Mouse (Mus musculus) cerebellum, adult 2 months (tissue): ENCODE data around the gene Mapk10.

Experiments used
- CTCF ChIP-seq: fragments of 200-500 bp; IDR thresholded peaks from 2 replicates; pipeline ENCODE4 v1.5.1; 2011; ENCODE audit warnings: low read depth, mild to moderate bottlenecking, control low read depth, low read length, moderate library complexity, borderline replicate concordance; ENCODE audit not compliant: insufficient read depth
- POLR2A ChIP-seq: fragments of 200-500 bp; IDR thresholded peaks from 2 replicates; pipeline ENCODE4 v1.6.1; 2011; ENCODE audit warnings: low read length, control low read depth, borderline replicate concordance; ENCODE audit not compliant: insufficient read depth

GRCm38 (mm10) chr5:103105441-103106414 lies 105.4 kb downstream of the Mapk10 start:
- TF ChIP-seq CTCF, result no peak
- no peak for TF ChIP-seq POLR2A
